ENCODE assay signal across 7 mouse cellular contexts in the genomic region with DNA sequence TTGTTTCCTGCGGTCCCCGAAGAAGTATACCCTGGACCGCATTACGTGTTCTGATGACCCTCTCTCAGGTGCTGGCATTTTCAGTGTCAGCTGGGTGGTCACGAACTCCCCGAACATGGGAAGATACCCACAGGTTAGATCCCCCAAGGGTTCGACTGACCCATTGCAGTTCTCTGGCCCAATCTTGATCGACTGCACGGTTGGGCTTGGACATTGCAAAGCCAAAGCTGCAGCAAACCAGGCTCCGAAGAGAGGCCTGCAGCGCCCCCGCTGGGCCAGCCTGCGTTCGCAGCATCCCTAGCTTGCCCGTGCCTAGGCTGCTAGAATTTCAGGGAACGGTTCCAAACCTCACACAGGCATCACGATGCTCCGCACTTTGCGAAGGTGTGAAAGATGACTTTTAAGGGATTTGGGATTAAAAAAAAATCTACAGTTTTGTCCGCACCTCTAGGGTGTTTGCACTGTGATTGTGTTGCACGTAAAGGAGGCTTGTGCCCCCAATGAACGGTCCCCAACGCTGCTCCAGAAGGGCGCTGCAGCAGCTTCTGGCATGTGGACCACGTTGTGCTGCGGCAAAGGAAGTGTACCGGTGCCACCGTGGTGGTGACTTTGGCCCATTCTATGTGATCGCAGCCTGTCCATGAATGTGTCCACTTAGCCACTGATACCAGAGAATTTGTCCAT. TPM values are rescaled to one million over a fixed set of nuclear protein-coding genes. Genes with fewer than 3 reads are reported as not detected.
DNase-seq lines count a peak whose midpoint lies in the region; ATAC-seq and TF ChIP-seq lines count a peak whose summit lies in the region.

No protein-coding gene starts in this region.

- H3K4me1 ChIP-seq in bone marrow macrophage, adult 2 months (ENCODE audit: control insufficient read depth, insufficient read depth, low read length) = no peaks in the 10 kb centered on the region
- H3K4me1 ChIP-seq in embryonic facial prominence, embryonic 10.5 days = peaks cover 57% of the 10 kb centered on the region
- no peaks in the 10 kb centered on the region for H3K4me1 ChIP-seq in intestine, embryonic 15.5 days (replicated peaks)
- peaks cover 20% of the 10 kb centered on the region for H3K4me1 ChIP-seq in midbrain, embryonic 11.5 days (ENCODE audit: control insufficient read depth, insufficient read depth, low read length)
- peaks cover 2% of the 10 kb centered on the region; the same call in 1 of the 2 replicates for H3K4me1 ChIP-seq in spleen, adult 2 months (ENCODE audit: control insufficient read depth, insufficient read depth, insufficient read length)

- no peaks in the 10 kb centered on the region for H3K27me3 ChIP-seq in embryonic facial prominence, embryonic 10.5 days (replicated peaks; ENCODE audit: low read depth, poor library complexity, severe bottlenecking)
- H3K27me3 ChIP-seq in intestine, embryonic 15.5 days (replicated peaks) = no peaks in the 10 kb centered on the region
- no peaks in the 10 kb centered on the region for H3K27me3 ChIP-seq in midbrain, embryonic 11.5 days (ENCODE audit: control insufficient read depth, insufficient read depth, low read length)
- peaks cover 4% of the 10 kb centered on the region; the same call in 1 of the 2 replicates for H3K27me3 ChIP-seq in spleen, adult 2 months (ENCODE audit: control insufficient read depth, insufficient read depth, low read length)

- TF ChIP-seq CTCF in bone marrow macrophage, adult 2 months (IDR thresholded peaks at IDR 0.05; ENCODE audit: low read depth, low read length) = 0 out of 2 replicates have a peak, but pooled peaks have one; percentile 10
- 0 out of 2 replicates have a peak, but pooled peaks have one; percentile 15 for TF ChIP-seq CTCF in spleen, adult 2 months (IDR thresholded peaks at IDR 0.05; ENCODE audit: extremely low read depth, insufficient read depth, insufficient read length, insufficient replicate concordance)

- H3K36me3 ChIP-seq in embryonic facial prominence, embryonic 10.5 days (replicated peaks) = peaks cover 56% of the 10 kb centered on the region
- no peaks in the 10 kb centered on the region for H3K36me3 ChIP-seq in intestine, embryonic 15.5 days
- no peaks in the 10 kb centered on the region for H3K36me3 ChIP-seq in midbrain, embryonic 11.5 days (ENCODE audit: control insufficient read depth, insufficient read depth, low read length)
- no peaks in the 10 kb centered on the region for H3K36me3 ChIP-seq in spleen, adult 2 months (ENCODE audit: control insufficient read depth, insufficient read depth, low read length)

- no peak overlapping the region for H3K4me3 ChIP-seq in bone marrow macrophage, adult 2 months (ENCODE audit: insufficient read depth, low read length)
- peak overlapping the region; percentile 64 for H3K4me3 ChIP-seq in embryonic facial prominence, embryonic 10.5 days
- peak overlapping the region; percentile 53 for H3K4me3 ChIP-seq in intestine, embryonic 15.5 days (replicated peaks)
- H3K4me3 ChIP-seq in midbrain, embryonic 11.5 days (ENCODE audit: low read depth, low read length) = peak overlapping the region; percentile 58
- H3K4me3 ChIP-seq in spleen, adult 2 months (ENCODE audit: extremely low read depth, insufficient read depth, insufficient read length) = no peak overlapping the region

- TF ChIP-seq POLR2A in bone marrow macrophage, adult 2 months (IDR thresholded peaks at IDR 0.05; ENCODE audit: borderline replicate concordance, low read depth, low read length) = no peak
- TF ChIP-seq POLR2A in spleen, adult 2 months (IDR thresholded peaks at IDR 0.05; ENCODE audit: low read depth, low read length) = no peak

- H3K9ac ChIP-seq in intestine, embryonic 15.5 days = no peak overlapping the region
- peak overlapping the region; percentile 77 for H3K9ac ChIP-seq in midbrain, embryonic 11.5 days (ENCODE audit: low read length)

- 54% methylated on average over 29 of the region's 29 CpGs for WGBS in embryonic facial prominence, embryonic 10.5 days
- WGBS in intestine, embryonic 15.5 days = 47% methylated on average over 29 of the region's 29 CpGs
- 52% methylated on average over 29 of the region's 29 CpGs for WGBS in midbrain, embryonic 11.5 days
- WGBS in spleen, adult 2 months = 49% methylated on average over 29 of the region's 29 CpGs

- DNase-seq in embryonic facial prominence, embryonic 10.5 days (ENCODE audit: low spot score) = peak; percentile 88
- DNase-seq in gastrocnemius, postnatal 4 days (ENCODE audit: low spot score in 2 of 2) = peak; percentile 53 to 81
- peak; percentile 85 for DNase-seq in left cerebral cortex, postnatal 4 days
- peak; percentile 97 for DNase-seq in midbrain, embryonic 11.5 days (ENCODE audit: low spot score, missing footprints)
- DNase-seq in spleen, adult 2 months (ENCODE audit: low read depth in 1 of 2, low spot score in 2 of 2) = peak in 1 of 2 experiments; percentile 11

- intact Hi-C loops in left cerebral cortex, postnatal 4 days (cut with DNase I) = no loop called here

- peak overlapping the region; percentile 61 for H3K4me2 ChIP-seq in intestine, embryonic 15.5 days (replicated peaks)
- H3K4me2 ChIP-seq in midbrain, embryonic 11.5 days = peak overlapping the region; percentile 62

- H3K27ac ChIP-seq in bone marrow macrophage, adult 2 months (ENCODE audit: insufficient read depth, low read depth, low read length) = no peak overlapping the region
- H3K27ac ChIP-seq in embryonic facial prominence, embryonic 10.5 days (replicated peaks) = peak overlapping the region; percentile 93
- peak overlapping the region; percentile 58; the same call in 1 of the 2 replicates for H3K27ac ChIP-seq in intestine, embryonic 15.5 days
- H3K27ac ChIP-seq in midbrain, embryonic 11.5 days (ENCODE audit: low read depth, low read length) = peak overlapping the region; percentile 92
- H3K27ac ChIP-seq in spleen, adult 2 months (ENCODE audit: insufficient read depth, low read length) = no peak overlapping the region

- peaks cover 61% of the 10 kb centered on the region for H3K9me3 ChIP-seq in embryonic facial prominence, embryonic 10.5 days
- no peaks in the 10 kb centered on the region for H3K9me3 ChIP-seq in intestine, embryonic 15.5 days
- peaks cover 30% of the 10 kb centered on the region for H3K9me3 ChIP-seq in midbrain, embryonic 11.5 days (ENCODE audit: control insufficient read depth, low read length)

- peak; percentile 75 for ATAC-seq in intestine, embryonic 15.5 days
- peak; percentile 66 for ATAC-seq in midbrain, embryonic 11.5 days (ENCODE audit: low FRiP score)

RNA-seq across cellular contexts. Expression of gene Mest, which starts 13.7 kb away (rescaled TPM):
- polyA plus RNA-seq in bone marrow macrophage, adult 2 months (2012; ENCODE audit: insufficient read depth, insufficient read length, missing spikeins) = not detected in 2 replicates
- polyA plus RNA-seq in embryonic facial prominence, embryonic 10.5 days (2016; fragmentation: Nextera tagmentation; extraction: Ambion mirVana) = 1,878 and 2,201 TPM in 2 replicates
- total RNA-seq in gastrocnemius, postnatal 4 days (2021) = 1,000 to 10,000 TPM in 1 of 2 experiments, 100 to 1,000 TPM in 1; 835 to 1,053 TPM
- 668 and 710 TPM in 2 replicates for polyA plus RNA-seq in intestine, embryonic 15.5 days (2015; fragmentation: Nextera tagmentation; extraction: Ambion mirVana)
- total RNA-seq in left cerebral cortex, postnatal 4 days (2021) = 100 to 1,000 TPM; 104 to 155 TPM
- 1,255 and 1,269 TPM in 2 replicates for polyA plus RNA-seq in midbrain, embryonic 11.5 days (2014; fragmentation: Nextera tagmentation; extraction: Ambion mirVana)
- 7.6 and 60.5 TPM in 2 replicates for polyA plus RNA-seq in spleen, adult 2 months (2012; rRNA removed)

RNA-seq across cellular contexts. Expression of gene Cep41, which starts 43.5 kb away (rescaled TPM):
- polyA plus RNA-seq in bone marrow macrophage, adult 2 months (2012; ENCODE audit: insufficient read depth, insufficient read length, missing spikeins) = 2.3 and 4.4 TPM in 2 replicates
- polyA plus RNA-seq in embryonic facial prominence, embryonic 10.5 days (2016; fragmentation: Nextera tagmentation; extraction: Ambion mirVana) = 17.7 and 17.9 TPM in 2 replicates
- 10 to 100 TPM; 22.2 to 23.0 TPM for total RNA-seq in gastrocnemius, postnatal 4 days (2021)
- polyA plus RNA-seq in intestine, embryonic 15.5 days (2015; fragmentation: Nextera tagmentation; extraction: Ambion mirVana) = 9.4 and 9.9 TPM in 2 replicates
- 10 to 100 TPM in 1 of 2 experiments, 1 to 10 TPM in 1; 7.4 to 10.9 TPM for total RNA-seq in left cerebral cortex, postnatal 4 days (2021)
- polyA plus RNA-seq in midbrain, embryonic 11.5 days (2014; fragmentation: Nextera tagmentation; extraction: Ambion mirVana) = 23.8 and 24.5 TPM in 2 replicates
- polyA plus RNA-seq in spleen, adult 2 months (2012; rRNA removed) = 2.7 and 2.9 TPM in 2 replicates

Comparison
In these comparisons a context has a peak if more than half of its experiments do, and no peak if none do; other contexts are left out.
1. H3K27ac ChIP-seq: peak in embryonic facial prominence, embryonic 10.5 days (single experiment), intestine, embryonic 15.5 days (single experiment) and midbrain, embryonic 11.5 days (single experiment); none in bone marrow macrophage, adult 2 months (single experiment) and spleen, adult 2 months (single experiment).
2. H3K4me3 ChIP-seq: peak in embryonic facial prominence, embryonic 10.5 days (single experiment), intestine, embryonic 15.5 days (single experiment) and midbrain, embryonic 11.5 days (single experiment); none in bone marrow macrophage, adult 2 months (single experiment) and spleen, adult 2 months (single experiment).
3. RNA of gene Mest, which starts 13.7 kb away (polyA plus RNA-seq): 1,878 to 2,201 TPM in embryonic facial prominence, embryonic 10.5 days, 1,255 to 1,269 TPM in midbrain, embryonic 11.5 days and 668 to 710 TPM in intestine, embryonic 15.5 days; 7.6 to 60.5 TPM in spleen, adult 2 months and not detected in bone marrow macrophage, adult 2 months; every median in the first group is over 10 times any median in the second.